Mouse (Mus musculus): ENCODE measurements around the gene Rundc3a. TPM values are rescaled to one million over a fixed set of nuclear protein-coding genes. Genes with fewer than 3 reads are reported as not detected.

The Rundc3a gene
- total RNA-seq, 2 experiments from 2014 or later, result 261 to 262 TPM

GRCm38 (mm10) chr11:102367504-102368280 is 25.5 kb upstream of the Rundc3a start:
- intact Hi-C loops (cut with DNase I), result no loop called here
- DNase-seq, result no peak

DNA sequence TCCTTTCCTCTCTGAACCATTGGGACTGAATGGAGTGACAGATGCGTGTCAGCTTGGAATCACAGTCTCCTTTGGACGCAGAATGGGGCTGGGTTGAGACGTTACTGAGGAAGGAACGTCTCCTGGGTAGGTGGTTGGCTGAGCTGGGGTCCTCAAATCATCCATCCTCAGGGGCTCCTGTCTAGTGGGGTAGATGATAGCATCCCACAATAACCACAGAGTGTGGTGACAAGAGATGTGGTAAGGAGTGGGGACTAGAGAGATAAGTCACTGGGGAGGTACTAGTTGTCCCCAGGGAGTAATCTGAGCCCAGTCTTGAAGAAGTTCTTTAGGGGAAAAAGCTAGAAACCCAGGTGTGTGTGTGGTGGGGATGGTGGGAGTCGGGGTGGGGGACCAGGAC is 24.9 kb upstream of the Rundc3a start:
- intact Hi-C loops (cut with DNase I), result no loop called here
- DNase-seq, result no peak

DNA sequence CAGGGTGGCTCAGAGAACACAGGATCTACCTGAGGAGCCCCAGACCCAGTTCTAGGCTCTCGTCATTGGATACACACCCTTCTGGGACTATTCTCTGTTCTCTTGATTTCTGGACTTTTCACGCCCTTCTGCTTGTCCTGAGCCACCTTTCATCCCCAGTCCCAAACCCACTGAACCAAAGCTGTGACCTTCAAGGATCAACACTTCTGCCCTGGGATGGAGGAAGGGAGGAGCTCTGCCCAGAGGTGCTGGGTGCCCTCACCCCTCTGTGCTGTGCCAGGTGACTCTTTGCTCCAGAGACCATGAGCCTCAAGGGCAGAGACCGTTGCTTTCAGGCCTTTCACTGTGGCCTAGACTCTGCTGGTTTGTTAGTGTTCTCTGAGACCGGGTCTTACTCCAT is 23.9 kb upstream of the Rundc3a start:
- DNase-seq, result no peak
- intact Hi-C loops (cut with DNase I), result no loop called here

DNA sequence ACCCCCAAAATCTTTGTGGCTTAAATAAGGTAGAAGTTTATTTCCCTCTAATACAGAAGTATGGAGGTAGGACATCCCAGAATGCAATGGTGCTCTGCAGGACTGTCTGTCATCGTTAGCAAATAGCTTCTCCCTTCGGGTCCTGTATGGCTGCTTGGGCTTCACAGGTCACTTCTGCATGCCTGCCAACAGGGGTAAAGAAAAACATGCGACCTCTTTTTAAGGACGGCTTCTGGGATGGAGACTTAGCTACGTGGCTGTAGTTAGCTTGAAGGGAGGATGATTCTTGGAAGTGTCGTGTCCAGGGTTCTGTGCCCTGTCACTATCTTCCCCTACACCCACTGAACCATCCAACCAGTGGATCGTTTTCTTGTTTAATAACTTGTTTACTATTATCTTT is 22.9 kb upstream of the Rundc3a start:
- intact Hi-C loops (cut with DNase I), result loop anchor here (5.0 kb wide), 1 partner anchor 33 kb away; no protein-coding TSS in a partner anchor

GRCm38 (mm10) chr11:102371926-102372685 is 21.1 kb upstream of the Rundc3a start:
- intact Hi-C loops (cut with DNase I), result loop anchor here (5.0 kb wide), 1 partner anchor 35 kb away; no protein-coding TSS in a partner anchor

More for the DNA sequence above, 22.9 kb upstream of the Rundc3a start:
- DNase-seq, result no peak

GRCm38 (mm10) chr11:102372936-102373335 is 20.3 kb upstream of the Rundc3a start:
- intact Hi-C loops (cut with DNase I), result loop anchor here (5.0 kb wide), 1 partner anchor 36 kb away; no protein-coding TSS in a partner anchor

More at GRCm38 (mm10) chr11:102371926-102372685, 21.1 kb upstream of the Rundc3a start:
- no peak for DNase-seq

GRCm38 (mm10) chr11:102373646-102374045 is 19.6 kb upstream of the Rundc3a start:
- intact Hi-C loops (cut with DNase I), result loop anchor here (5.0 kb wide), 1 partner anchor 36 kb away; no protein-coding TSS in a partner anchor
- DNase-seq, result no peak

More at GRCm38 (mm10) chr11:102372936-102373335, 20.3 kb upstream of the Rundc3a start:
- no peak for DNase-seq

DNA sequence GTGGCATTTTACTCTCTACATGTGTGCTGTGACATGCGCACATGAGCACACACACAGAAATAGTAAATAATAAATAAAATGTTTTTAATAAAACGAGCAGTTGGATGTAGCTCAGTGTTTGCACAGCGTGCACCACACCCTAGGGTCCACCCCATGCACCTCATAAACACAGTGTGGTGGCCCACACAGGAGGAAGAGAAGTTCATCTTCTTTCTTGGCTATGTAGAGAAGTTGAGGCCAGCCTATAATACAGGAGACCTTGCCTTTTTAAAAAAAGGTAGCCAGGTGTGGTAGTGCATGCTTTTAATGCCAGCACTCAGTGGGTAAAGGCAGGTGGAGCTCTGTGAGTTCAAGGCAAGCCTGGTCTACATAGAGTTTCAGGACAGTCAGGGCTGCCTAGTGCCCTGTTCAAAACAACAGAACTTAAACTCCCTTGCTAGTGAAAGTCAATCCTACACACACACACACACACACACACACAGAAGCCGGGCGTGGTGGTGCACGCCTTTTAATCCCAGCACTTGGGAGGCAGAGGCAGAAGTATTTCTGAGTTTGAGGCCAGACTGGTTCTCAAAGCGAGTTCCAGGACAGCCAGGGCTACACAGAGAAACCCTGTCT is 19.0 kb upstream of the Rundc3a start:
- intact Hi-C loops (cut with DNase I), result loop anchor here (5.0 kb wide), 1 partner anchor 37 kb away; no protein-coding TSS in a partner anchor
- no peak for DNase-seq

DNA sequence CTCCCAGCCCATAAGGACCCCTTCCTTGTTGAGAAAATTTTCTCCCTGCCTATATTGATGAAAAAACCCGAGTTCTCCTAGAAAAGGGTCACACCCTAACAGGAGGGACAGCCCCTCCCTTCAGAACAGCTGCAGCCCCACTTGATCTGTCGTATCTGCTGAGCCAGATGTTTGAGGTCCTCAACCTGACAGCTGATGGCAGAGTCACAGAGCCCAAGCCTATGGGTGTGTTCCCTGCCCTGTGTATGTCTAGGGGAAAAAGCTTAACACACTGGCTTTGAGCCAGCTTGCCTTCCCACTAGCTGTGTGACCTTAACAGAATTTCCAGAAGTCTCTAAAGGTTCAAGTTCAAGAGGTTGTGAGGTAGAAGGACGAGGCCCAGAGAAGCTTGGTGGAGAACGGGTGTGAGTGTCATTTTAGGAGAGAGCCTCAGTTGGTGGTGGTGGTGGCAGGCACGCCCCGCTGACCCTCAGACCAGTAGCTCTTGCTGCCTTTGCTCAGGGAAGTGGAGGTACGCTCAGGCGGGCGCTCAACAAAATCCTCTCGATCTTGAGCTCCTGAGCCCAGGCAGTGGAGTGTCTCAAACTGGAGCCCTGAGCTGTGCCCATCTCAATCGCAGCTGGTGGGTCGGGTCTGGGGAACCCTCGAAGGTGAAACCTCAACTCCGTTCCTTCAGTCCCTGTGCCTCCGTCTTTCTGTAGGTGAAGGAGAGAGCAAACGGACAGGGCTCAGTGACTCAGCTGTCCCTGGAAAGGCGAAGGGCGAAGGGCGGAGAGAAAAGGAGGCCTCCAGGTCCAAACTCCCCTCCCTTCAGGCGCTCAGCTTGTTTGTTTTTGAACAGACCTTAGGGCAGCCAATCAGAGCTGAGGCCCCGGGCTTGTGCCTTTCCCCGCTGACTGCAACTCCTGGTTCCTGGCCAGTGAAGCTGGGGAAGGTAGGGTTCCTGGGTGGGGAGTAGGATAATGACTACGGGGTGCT is 17.7 kb upstream of the Rundc3a start:
- intact Hi-C loops (cut with DNase I), result no loop called here
- peak; percentile 27 for DNase-seq

DNA sequence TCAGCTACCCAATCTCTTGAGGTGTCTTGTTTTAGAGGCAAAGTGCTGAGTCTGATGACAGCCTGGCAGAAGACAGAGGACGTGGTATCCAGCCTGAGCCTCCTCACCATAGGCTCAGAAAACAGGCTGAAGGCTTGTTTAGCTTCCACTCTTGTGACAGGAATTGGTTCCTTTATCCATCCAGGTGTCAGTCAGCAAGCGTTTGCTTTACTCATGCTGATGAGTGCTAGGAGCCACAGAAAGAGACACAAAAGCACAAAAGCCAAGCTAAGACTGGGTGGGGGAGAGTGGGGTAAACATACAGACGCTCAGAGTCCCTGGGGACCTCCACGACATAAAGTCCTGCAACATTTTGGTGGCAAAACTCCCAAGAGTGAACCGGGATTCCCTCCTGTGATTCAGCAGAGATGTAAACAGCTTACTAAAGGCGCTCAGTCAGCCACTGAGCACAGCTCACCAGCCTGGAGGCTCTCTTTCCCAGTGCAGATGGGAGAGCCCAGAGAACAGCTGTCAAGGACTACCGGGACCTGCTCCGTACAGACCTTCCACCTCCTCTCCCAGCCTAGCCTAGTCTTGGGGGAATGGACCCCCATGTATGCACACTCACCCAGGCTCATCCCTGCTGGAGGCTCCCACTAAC is 16.9 kb upstream of the Rundc3a start:
- no peak for DNase-seq
- intact Hi-C loops (cut with DNase I), result no loop called here

- intact Hi-C loops (cut with DNase I), result no loop called here
Observed at GRCm38 (mm10) chr11:102377186-102377585, 16.0 kb upstream of the Rundc3a start.

GRCm38 (mm10) chr11:102380091-102380490 is 13.1 kb upstream of the Rundc3a start:
- intact Hi-C loops (cut with DNase I), result loop anchor here (5.0 kb wide), 1 partner anchor 33 kb away; no protein-coding TSS in a partner anchor
- no peak for DNase-seq

More at GRCm38 (mm10) chr11:102377186-102377585, 16.0 kb upstream of the Rundc3a start:
- DNase-seq, result no peak

DNA sequence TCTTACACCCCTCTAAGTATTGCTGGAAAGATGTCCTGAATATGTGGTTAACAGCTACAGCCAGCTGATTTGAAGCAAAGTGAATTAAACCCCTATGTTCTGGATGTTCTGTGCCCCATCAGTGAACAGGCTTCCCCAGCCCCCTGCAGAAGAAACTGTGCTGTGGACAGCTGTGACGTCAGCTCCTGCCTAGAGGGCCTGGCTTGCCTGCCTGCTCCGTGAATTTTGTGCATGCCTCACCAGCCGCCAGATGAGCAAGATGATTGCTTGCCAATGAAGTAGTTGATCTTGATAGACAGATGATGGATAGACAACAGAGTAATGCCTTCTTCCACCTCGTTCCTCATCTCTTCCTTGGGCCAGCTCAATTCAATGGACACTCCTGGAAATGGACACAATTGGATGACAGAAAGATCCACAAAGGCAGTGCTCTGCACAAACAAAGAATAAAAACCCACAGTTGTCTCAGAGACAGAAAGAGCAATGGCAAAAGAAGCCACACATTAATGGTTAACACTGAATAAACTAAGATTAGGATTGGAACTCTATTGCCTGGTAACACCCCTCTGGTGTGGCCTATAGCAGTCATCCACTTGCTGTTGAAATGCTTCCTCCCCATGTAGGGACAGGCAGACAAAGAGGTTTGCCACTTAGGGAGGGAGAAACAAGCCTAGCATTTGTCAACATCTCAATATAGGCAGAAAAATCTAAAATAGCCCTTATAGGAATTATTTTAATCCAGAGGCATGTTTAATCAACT is 11.7 kb upstream of the Rundc3a start:
- intact Hi-C loops (cut with DNase I), result loop anchor here (5.0 kb wide), 1 partner anchor 34 kb away; no protein-coding TSS in a partner anchor
- no peak for DNase-seq

DNA sequence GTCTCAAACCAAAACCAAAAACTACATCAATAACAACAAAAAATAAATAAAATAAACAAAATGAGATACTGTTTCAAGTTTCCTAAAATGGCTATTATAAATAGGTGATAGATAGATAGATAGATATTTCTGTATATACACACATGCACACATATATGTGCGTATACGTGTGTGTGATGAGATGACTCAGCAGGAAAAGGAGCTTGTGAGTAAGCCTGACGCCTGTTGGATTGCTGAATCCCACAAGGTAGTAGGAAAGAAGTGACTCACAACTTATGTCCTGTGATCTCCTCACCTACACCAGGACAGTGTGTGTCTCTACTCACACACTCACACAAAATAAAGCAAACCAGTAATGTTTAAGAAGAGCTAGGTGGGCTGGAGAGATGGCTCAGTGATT is 10.4 kb upstream of the Rundc3a start:
- no peak for DNase-seq
- intact Hi-C loops (cut with DNase I), result loop anchor here (5.0 kb wide), 1 partner anchor 35 kb away; no protein-coding TSS in a partner anchor

DNA sequence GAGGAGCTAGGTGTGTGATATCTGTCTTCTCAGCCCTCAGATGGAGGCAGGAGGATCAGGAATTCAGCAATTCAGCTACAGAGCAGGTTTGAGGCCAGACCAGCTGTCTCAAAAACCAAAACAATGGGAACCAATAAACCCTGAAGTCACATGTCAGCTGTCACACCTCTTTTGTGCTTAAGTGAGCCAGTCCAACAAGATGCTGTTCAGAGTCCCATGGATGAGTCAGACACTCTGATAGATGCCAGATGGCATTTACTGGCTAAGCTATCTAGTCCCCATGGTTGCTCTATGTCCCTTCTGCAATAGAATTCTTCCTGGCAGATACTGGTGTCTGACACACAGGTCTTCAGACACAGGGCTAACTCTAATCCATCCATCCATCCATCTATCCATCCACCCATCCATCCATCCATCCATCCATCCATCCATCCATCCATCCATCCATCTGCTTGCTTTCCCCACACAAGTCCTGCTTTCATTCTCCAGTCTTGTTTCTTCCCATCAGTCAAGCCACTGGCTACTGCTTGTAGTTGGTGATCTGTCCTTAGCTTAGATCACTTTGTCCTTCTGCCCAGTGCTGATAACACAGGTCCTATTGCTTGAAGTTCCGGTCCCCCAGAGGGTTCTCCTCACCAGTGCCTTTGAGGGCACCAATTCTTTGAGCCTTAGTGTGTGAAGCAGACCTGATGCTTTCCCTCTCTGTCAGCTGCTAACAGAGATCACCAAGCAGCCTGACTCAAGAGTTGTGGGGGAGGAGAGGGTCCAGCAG is 9.7 kb upstream of the Rundc3a start:
- no peak for DNase-seq
- intact Hi-C loops (cut with DNase I), result loop anchor here (5.0 kb wide), 1 partner anchor 36 kb away; no protein-coding TSS in a partner anchor

DNA sequence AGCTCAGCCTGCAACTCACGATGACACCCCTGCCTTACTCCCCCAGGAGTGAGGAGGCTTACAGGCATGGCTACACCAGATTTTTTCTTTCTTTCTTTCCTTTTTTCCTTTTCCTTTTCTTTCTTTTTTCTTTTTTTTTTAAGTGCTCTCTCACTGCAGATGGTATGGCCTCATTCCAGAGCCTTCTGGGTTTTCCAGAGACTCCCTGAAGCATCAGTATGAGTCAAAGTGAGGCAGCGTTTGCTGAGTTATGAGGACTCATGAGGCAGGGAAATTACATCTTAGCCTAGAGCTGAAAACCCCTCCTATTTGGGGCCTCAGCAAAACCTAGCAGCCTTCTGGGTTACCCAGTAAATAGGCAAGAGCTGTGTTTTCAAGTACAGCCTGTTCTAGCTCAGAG is 8.8 kb upstream of the Rundc3a start:
- DNase-seq, result no peak
- intact Hi-C loops (cut with DNase I), result loop anchor here (5.0 kb wide), 1 partner anchor 37 kb away; no protein-coding TSS in a partner anchor

- intact Hi-C loops (cut with DNase I), result no loop called here
Observed at GRCm38 (mm10) chr11:102385075-102385474, 8.1 kb upstream of the Rundc3a start.

More at GRCm38 (mm10) chr11:102385075-102385474, 8.1 kb upstream of the Rundc3a start:
- no peak for DNase-seq
